Mouse (Mus musculus) ES-E14 (cell line): ENCODE results near the gene Cul4a. TPM values are rescaled to one million over a fixed set of nuclear protein-coding genes. Genes with fewer than 3 reads are reported as not detected.
"Not testable (repeated sequence)": the region's sequence is repeated elsewhere in the genome, so short reads cannot be mapped to it uniquely, and the experiment has no call there.

ENCODE experiments used
- DNase-seq: peaks from one replicate; pipeline ENCODE4 v3.0.0-alpha.2; 2013; ENCODE audit warnings: low read depth, low spot score
- H3K27ac ChIP-seq: 2 replicates; pipeline ENCODE4 v1.5.1; 2012; ENCODE audit warnings: low read depth, mild to moderate bottlenecking, low read length, moderate library complexity, mixed read lengths; ENCODE audit not compliant: poor library complexity, insufficient read depth, severe bottlenecking
- H3K36me3 ChIP-seq: 2 replicates; pipeline ENCODE4 v1.6.1; 2012; ENCODE audit warnings: mild to moderate bottlenecking, low read length, moderate library complexity, mixed read lengths; ENCODE audit not compliant: control insufficient read depth, poor library complexity, insufficient read depth, severe bottlenecking
- H3K4me1 ChIP-seq, 2 experiments: fragments of 150-350 bp in 1 of 2; sonication (generic) in 1 of 2; 2 replicates each; pipeline ENCODE4 v1.6.1; 2012; ENCODE audit warnings: low read length in 2 of 2, mild to moderate bottlenecking in 1 of 2, mixed read lengths in 1 of 2; ENCODE audit not compliant: control insufficient read depth in 2 of 2, insufficient read depth in 2 of 2, poor library complexity in 1 of 2
- H3K4me3 ChIP-seq, 2 experiments: fragments of 150-350 bp in 1 of 2; sonication (generic) in 1 of 2; 2 replicates each; pipeline ENCODE4 v1.5.1; 2012; ENCODE audit warnings: low read length in 2 of 2, low read depth in 1 of 2, mild to moderate bottlenecking in 1 of 2, mixed read lengths in 1 of 2; ENCODE audit not compliant: insufficient read depth in 1 of 2, poor library complexity in 1 of 2, severe bottlenecking in 1 of 2
- H3K9ac ChIP-seq: 2 replicates; pipeline ENCODE4 v1.6.1; 2012; ENCODE audit warnings: low read depth, mild to moderate bottlenecking, low read length, mixed read lengths; ENCODE audit not compliant: poor library complexity, insufficient read depth, severe bottlenecking
- H3K9me3 ChIP-seq: fragments of 150-350 bp; sonication (generic); 2 replicates; pipeline ENCODE4 v1.6.1; 2012; ENCODE audit warnings: low read depth, mild to moderate bottlenecking, low read length; ENCODE audit not compliant: control insufficient read depth, insufficient read depth
- CHD2 ChIP-seq: IDR thresholded peaks from 2 replicates; pipeline ENCODE4 v1.6.1; 2014; ENCODE audit warnings: mild to moderate bottlenecking, low read depth, low read length, inconsistent platforms
- HCFC1 ChIP-seq: IDR thresholded peaks from 2 replicates; pipeline ENCODE4 v1.6.1; 2012; ENCODE audit warnings: low read length, inconsistent platforms, borderline replicate concordance; ENCODE audit not compliant: insufficient read depth
- MAFK ChIP-seq: IDR thresholded peaks from 2 replicates; pipeline ENCODE4 v1.6.1; 2014; ENCODE audit warnings: mild to moderate bottlenecking, low read depth, low read length, inconsistent platforms; ENCODE audit not compliant: insufficient read depth
- ZC3H11A ChIP-seq: IDR thresholded peaks from 2 replicates; pipeline ENCODE4 v1.6.1; 2012; ENCODE audit warnings: low read depth, mild to moderate bottlenecking, inconsistent platforms, low read length, borderline replicate concordance
- ZNF384 ChIP-seq: IDR thresholded peaks from 2 replicates; pipeline ENCODE4 v1.6.1; 2012; ENCODE audit warnings: low read depth, low read length, inconsistent platforms
- in situ Hi-C, 2 experiments: fragments of 600-800 bp; cut with MboI; formaldehyde crosslinking; loops; one replicate each; pipeline ENCODE4 v1.15.1; 2025; ENCODE audit warnings: low sequenced_read_pairs in 2 of 2, inconsistent platforms in 1 of 2; ENCODE audit not compliant: unreplicated experiment in 2 of 2
- total RNA-seq: library from RNA; depleted of rRNA; stranded (reverse); fragments of 300-350 nt; gene quantifications from 2 replicates; pipeline ENCODE4 v1.2.3, GENCODE M21; 2012

The Cul4a gene
- total RNA-seq, 1 experiment, result 42.7 TPM

DNA sequence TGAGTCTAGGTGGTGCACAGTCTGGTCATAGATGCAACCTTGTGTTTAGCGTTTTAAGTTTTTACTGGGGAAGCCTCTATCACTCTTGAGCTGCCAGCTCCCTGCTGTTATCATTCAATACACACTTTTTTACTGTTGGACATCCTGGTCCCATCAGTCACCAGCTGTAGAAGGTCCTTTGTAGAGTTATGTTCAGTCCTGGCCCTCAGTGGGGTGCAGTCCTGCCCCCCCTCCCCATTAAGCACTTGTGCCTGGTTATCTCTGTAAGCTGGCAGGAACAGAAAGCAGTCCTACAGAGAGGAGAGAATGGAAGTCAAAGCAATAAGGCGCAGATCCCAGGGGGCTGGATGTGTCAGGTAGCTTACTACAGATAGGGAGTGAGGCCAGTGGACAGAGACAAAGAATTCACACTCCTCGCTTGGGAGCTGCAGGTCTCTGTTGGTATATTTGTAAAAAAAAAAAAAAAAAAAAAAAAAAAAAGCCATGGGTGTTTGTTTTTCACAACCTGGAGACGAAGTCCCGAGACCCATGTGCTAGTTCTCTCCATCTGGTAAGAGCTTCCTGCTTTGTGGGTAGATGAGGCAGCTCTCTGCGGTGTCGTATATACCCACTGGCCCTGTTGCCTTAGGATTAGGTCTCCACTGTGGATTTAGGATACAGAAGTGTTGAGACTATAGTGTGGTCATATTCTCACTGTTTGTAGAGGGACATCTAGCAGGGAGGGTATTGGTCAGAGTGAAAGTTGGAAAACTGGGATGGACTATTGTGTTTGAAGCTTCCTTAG lies 15.7 kb downstream of the Cul4a start:
- in situ Hi-C loops, result no loop called here
- DNase-seq, result no peak
- H3K36me3 ChIP-seq, result peaks cover 12% of the 10 kb centered on the region
- H3K9ac ChIP-seq, result no peak overlapping the region
- H3K27ac ChIP-seq, result no peak overlapping the region
- H3K4me1 ChIP-seq, result no peaks in the 10 kb centered on the region; a peak in 1 of 4 replicates
- no peak overlapping the region for H3K4me3 ChIP-seq
- no peaks in the 10 kb centered on the region for H3K9me3 ChIP-seq
- TF ChIP-seq ZNF384, result no peak
- TF ChIP-seq CHD2, result no peak

DNA sequence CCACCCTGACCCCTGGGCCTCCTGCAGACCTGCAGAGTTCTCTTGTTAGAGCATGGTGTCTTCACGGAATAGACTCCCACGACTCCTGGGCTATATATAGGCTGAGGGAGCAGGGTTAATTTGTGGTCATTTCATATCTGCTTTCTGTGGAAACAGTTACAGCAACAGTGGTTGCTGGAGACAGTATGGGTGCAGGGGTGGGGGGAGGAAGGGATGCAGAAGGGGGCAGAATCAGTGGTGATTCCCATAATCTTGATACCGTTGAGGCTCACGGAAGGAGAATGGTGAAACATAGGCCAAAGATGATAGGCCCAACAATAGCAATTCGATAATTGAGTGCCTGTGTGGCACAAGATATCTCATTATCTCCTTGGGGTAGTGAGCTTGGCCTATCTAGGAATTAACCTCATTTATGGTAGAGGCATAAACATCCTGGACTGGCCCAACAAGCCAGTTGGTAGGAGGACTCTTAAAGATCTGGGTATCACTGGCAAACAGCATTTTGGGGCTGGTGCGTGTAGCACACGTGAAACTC lies 17.5 kb downstream of the Cul4a start:
- TF ChIP-seq HCFC1 (no peak), MAFK (no peak), ZNF384 (no peak), ZC3H11A (no peak), CHD2 (no peak)
- no peak overlapping the region for H3K4me3 ChIP-seq
- H3K36me3 ChIP-seq, result peaks cover 13% of the 10 kb centered on the region
- in situ Hi-C loops, result no loop called here
- H3K9me3 ChIP-seq, result no peaks in the 10 kb centered on the region
- no peak overlapping the region; the same call in 1 of the 2 replicates for H3K27ac ChIP-seq
- no peaks in the 10 kb centered on the region; a peak in 1 of 4 replicates for H3K4me1 ChIP-seq
- no peak for DNase-seq
- H3K9ac ChIP-seq, result no peak overlapping the region

DNA sequence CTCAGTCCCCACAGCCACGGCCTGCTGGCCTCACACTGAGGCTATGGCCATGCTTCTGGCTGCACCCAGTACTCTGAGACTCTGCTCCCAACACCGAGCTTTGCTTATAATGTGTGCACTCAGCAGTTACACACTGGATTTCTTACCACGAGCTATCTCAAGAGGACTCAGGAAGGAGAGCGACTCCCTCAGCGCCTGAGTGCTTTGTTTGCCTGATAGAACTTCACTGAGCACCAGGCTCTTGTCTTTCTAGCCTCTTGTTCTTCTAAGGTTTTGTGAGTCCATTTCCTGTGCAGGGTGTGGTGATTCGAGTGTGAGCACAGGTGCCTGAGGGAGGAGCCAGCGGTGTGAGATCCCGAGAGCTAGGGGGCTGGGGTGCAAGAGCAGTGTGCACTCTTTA lies 19.5 kb downstream of the Cul4a start:
- in situ Hi-C loops, result no loop called here
- H3K4me1 ChIP-seq, result no peaks in the 10 kb centered on the region; a peak in 1 of 4 replicates
- no peak for DNase-seq
- H3K9ac ChIP-seq, result no peak overlapping the region
- peaks cover 18% of the 10 kb centered on the region for H3K36me3 ChIP-seq
- H3K27ac ChIP-seq, result no peak overlapping the region
- no peak for TF ChIP-seq MAFK
- no peak for TF ChIP-seq CHD2
- no peak for TF ChIP-seq ZNF384
- no peak for TF ChIP-seq HCFC1
- no peak for TF ChIP-seq ZC3H11A
- no peaks in the 10 kb centered on the region for H3K9me3 ChIP-seq
- H3K4me3 ChIP-seq, result no peak overlapping the region

DNA sequence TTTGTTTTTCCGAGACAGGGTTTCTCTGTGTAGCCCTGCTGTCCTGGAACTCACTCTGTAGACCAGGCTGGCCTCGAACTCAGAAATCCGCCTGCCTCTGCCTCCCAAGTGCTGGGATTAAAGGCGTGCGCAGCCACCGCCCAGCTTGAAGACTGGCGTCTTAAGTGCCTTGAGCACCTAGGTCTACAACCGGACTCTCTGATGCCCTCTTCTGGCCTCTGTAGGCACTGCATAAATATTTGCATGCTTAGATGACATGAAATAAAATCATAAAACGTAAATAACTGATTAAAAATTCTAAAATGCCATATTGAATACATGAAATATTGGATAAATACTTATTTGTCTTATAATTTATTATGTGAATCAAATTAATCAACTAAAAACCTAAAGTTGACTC lies 26.8 kb downstream of the Cul4a start:
- DNase-seq, result peak; percentile 69
- H3K9ac ChIP-seq, H3K27ac ChIP-seq, H3K4me3 ChIP-seq, H3K4me1 ChIP-seq, H3K9me3 ChIP-seq, in situ Hi-C loops: not testable (repeated sequence)
- H3K36me3 ChIP-seq, result peaks cover 27% of the 10 kb centered on the region; the same call in 1 of the 2 replicates
- TF ChIP-seq ZC3H11A, result peak; percentile 34; the same call in 1 of the 2 replicates

DNA sequence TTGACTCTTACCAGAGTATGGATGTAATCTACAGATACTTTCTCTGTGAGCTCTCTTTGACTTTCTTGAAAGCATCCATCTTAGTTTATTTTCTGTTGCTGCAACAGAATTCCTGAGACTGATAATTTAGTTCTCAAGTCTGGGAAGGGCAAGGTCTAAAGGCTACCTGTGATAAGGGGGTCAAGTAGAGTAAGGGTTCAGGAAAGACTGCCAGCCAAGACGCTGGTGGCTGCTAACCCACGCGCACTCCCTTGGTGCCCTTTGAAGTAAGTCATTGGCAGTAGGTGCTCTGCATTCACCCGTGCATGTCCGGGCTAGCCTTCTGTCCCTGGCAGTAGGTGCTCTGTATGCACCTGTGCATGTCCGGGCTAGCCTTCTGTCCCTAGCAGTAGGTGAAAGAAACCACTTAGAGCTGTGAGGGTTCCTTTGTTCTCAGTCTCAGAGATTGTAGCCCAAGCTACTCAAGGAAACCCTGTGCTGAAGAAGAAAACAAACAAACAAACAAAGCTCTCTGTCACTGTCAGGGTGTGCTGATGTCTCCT lies 34.3 kb downstream of the Cul4a start:
- in situ Hi-C loops, result no loop called here
- Histone ChIP-seq H3K9me3 (no peaks in the 10 kb centered on the region), H3K4me1 (peaks cover 2 to 6% of the 10 kb centered on the region in 2 experiments; a peak in 2 of 4 replicates), H3K36me3 (peaks cover 41% of the 10 kb centered on the region; the same call in 1 of the 2 replicates), H3K27ac (peak overlapping the region; percentile 83), H3K4me3 (no peak overlapping the region), H3K9ac (peak overlapping the region; percentile 34; the same call in 1 of the 2 replicates)
- DNase-seq, result no peak
- TF ChIP-seq MAFK (no peak), ZNF384 (no peak), ZC3H11A (no peak)
